Mouse (Mus musculus) hindbrain, postnatal 0 days (tissue): ENCODE results near the gene Taok3. TPM values are rescaled to one million over a fixed set of nuclear protein-coding genes. Genes with fewer than 3 reads are reported as not detected.

Experiments
- ATAC-seq: fragments of 200-750 bp; cut with Nextera tagmentation; 2 replicates; pipeline ENCODE4 v1.8.0; 2017; ENCODE audit warnings: mild to moderate bottlenecking, moderate TSS enrichment, moderate library complexity
- DNase-seq: peaks from one replicate; pipeline ENCODE4 v3.0.0-alpha.2; 2015; ENCODE audit warnings: low spot score
- H3K27ac ChIP-seq: fragments of 300-500 bp; sonication (generic); 2 replicates; pipeline ENCODE4 v1.5.1; 2014; ENCODE audit warnings: mild to moderate bottlenecking
- H3K27me3 ChIP-seq: fragments of 300-500 bp; sonication (generic); 2 replicates; pipeline ENCODE4 v1.6.1; 2014; ENCODE audit warnings: low read length, mixed read lengths; ENCODE audit not compliant: insufficient read depth
- H3K36me3 ChIP-seq: fragments of 300-500 bp; sonication (generic); 2 replicates; pipeline ENCODE4 v1.6.1; 2014; ENCODE audit warnings: low read length, mixed read lengths; ENCODE audit not compliant: insufficient read depth
- H3K4me1 ChIP-seq: fragments of 300-500 bp; sonication (generic); 2 replicates; pipeline ENCODE4 v1.6.1; 2014; ENCODE audit warnings: antibody characterized with exemption, low read length, mixed read lengths; ENCODE audit not compliant: insufficient read depth
- H3K4me2 ChIP-seq: fragments of 300-500 bp; sonication (generic); 2 replicates; pipeline ENCODE4 v1.6.1; 2014; ENCODE audit warnings: low read depth, mild to moderate bottlenecking, low read length, moderate library complexity, mixed read lengths
- H3K4me3 ChIP-seq: fragments of 300-500 bp; sonication (generic); 2 replicates; pipeline ENCODE4 v1.5.1; 2014; ENCODE audit warnings: low read length
- H3K9ac ChIP-seq: fragments of 300-500 bp; sonication (generic); replicated peaks from 2 replicates; pipeline ENCODE4 v1.6.1; 2014; ENCODE audit warnings: mild to moderate bottlenecking, low read length, moderate library complexity, mixed read lengths
- H3K9me3 ChIP-seq: fragments of 300-500 bp; sonication (generic); 2 replicates; pipeline ENCODE4 v1.6.1; 2016; ENCODE audit warnings: low read length, mixed read lengths
- CTCF ChIP-seq: IDR thresholded peaks from 2 replicates; pipeline ENCODE4 v1.5.1; 2016; ENCODE audit warnings: antibody characterized with exemption, control low read depth, low read depth
- WGBS: fragments of 180-500 bp; shearing (Covaris S2); extraction: QIAGEN DNeasy Blood & Tissue Kit; methylation state at CpG from one replicate; pipeline ENCODE4 v1.1.7; 2014; 5-methylcytosine and 5-hydroxymethylcytosine counted together
- polyA plus RNA-seq: library from polyadenylated mRNA; unstranded; fragments of >200 nt; fragmentation: Nextera tagmentation; extraction: Ambion mirVana; gene quantifications from 2 replicates; pipeline ENCODE4 v1.2.1, GENCODE M21; 2015
- total RNA-seq: library from RNA; depleted of rRNA; stranded (reverse); fragments of >200 nt; gene quantifications from 2 replicates; pipeline ENCODE4 v1.2.3, GENCODE M21; 2014

The Taok3 gene
- total and polyA plus RNA-seq, 2 experiments from 2014 or later: 21.0 to 50.2 TPM

- Histone ChIP-seq H3K4me3 (no peak overlapping the region), H3K9ac (no peak overlapping the region), H3K4me2 (no peak overlapping the region), H3K27me3 (no peaks in the 10 kb centered on the region), H3K9me3 (no peaks in the 10 kb centered on the region), H3K36me3 (peaks cover 40% of the 10 kb centered on the region), H3K27ac (no peak overlapping the region), H3K4me1 (no peaks in the 10 kb centered on the region)
- no peak for DNase-seq
- peak; percentile 45 for TF ChIP-seq CTCF
- no peak for ATAC-seq
- 87% methylated on average over 11 of the region's 11 CpGs for WGBS
These were observed 20.2 kb upstream of the Taok3 start for GRCm38 (mm10) chr5:117099742-117100141.

- 88% methylated on average over 20 of the region's 20 CpGs for WGBS
- TF ChIP-seq CTCF: no peak
- DNase-seq (no peak), ATAC-seq (no peak)
- H3K9ac ChIP-seq: no peak overlapping the region
- no peaks in the 10 kb centered on the region for H3K27me3 ChIP-seq
- no peak overlapping the region for H3K4me2 ChIP-seq
- H3K27ac ChIP-seq: no peak overlapping the region
- no peak overlapping the region for H3K4me3 ChIP-seq
- H3K9me3 ChIP-seq: no peaks in the 10 kb centered on the region
- peaks cover 56% of the 10 kb centered on the region for H3K36me3 ChIP-seq
- H3K4me1 ChIP-seq: no peaks in the 10 kb centered on the region
These were observed 16.6 kb upstream of the Taok3 start for GRCm38 (mm10) chr5:117103194-117103929.

GRCm38 (mm10) chr5:117104329-117104728, 15.6 kb upstream of the Taok3 start:
- no peak overlapping the region for H3K4me2 ChIP-seq
- H3K36me3 ChIP-seq: peaks cover 59% of the 10 kb centered on the region
- ATAC-seq: no peak
- H3K27me3 ChIP-seq: no peaks in the 10 kb centered on the region
- no peak overlapping the region for H3K4me3 ChIP-seq
- no peak overlapping the region for H3K27ac ChIP-seq
- no peak overlapping the region for H3K9ac ChIP-seq
- H3K4me1 ChIP-seq: no peaks in the 10 kb centered on the region
- TF ChIP-seq CTCF: no peak
- H3K9me3 ChIP-seq: no peaks in the 10 kb centered on the region
- DNase-seq: no peak
- 94% methylated on average over 12 of the region's 12 CpGs for WGBS

GRCm38 (mm10) chr5:117105761-117106160, 14.2 kb upstream of the Taok3 start:
- Histone ChIP-seq H3K9me3 (no peaks in the 10 kb centered on the region), H3K9ac (no peak overlapping the region), H3K4me2 (no peak overlapping the region), H3K27ac (no peak overlapping the region), H3K36me3 (peaks cover 52% of the 10 kb centered on the region), H3K27me3 (no peaks in the 10 kb centered on the region), H3K4me3 (no peak overlapping the region), H3K4me1 (no peaks in the 10 kb centered on the region)
- WGBS: 56% methylated on average over 9 of the region's 9 CpGs
- DNase-seq: no peak
- TF ChIP-seq CTCF: no peak
- no peak for ATAC-seq

- no peak overlapping the region for H3K9ac ChIP-seq
- no peaks in the 10 kb centered on the region for H3K4me1 ChIP-seq
- no peaks in the 10 kb centered on the region for H3K27me3 ChIP-seq
- no peak for ATAC-seq
- 92% methylated on average over 13 of the region's 13 CpGs for WGBS
- no peak overlapping the region for H3K27ac ChIP-seq
- no peak overlapping the region for H3K4me2 ChIP-seq
- no peak for TF ChIP-seq CTCF
- H3K36me3 ChIP-seq: peaks cover 62% of the 10 kb centered on the region
- no peak overlapping the region for H3K4me3 ChIP-seq
- no peak for DNase-seq
- H3K9me3 ChIP-seq: no peaks in the 10 kb centered on the region
These were observed 11.6 kb upstream of the Taok3 start for GRCm38 (mm10) chr5:117108292-117108691.

GRCm38 (mm10) chr5:117108731-117109130, 11.2 kb upstream of the Taok3 start:
- H3K27me3 ChIP-seq: no peaks in the 10 kb centered on the region
- DNase-seq (no peak), ATAC-seq (no peak)
- TF ChIP-seq CTCF: no peak
- no peaks in the 10 kb centered on the region for H3K9me3 ChIP-seq
- no peaks in the 10 kb centered on the region for H3K4me1 ChIP-seq
- WGBS: 96% methylated on average over 13 of the region's 13 CpGs
- no peak overlapping the region for H3K4me3 ChIP-seq
- H3K9ac ChIP-seq: no peak overlapping the region
- H3K4me2 ChIP-seq: no peak overlapping the region
- no peak overlapping the region for H3K27ac ChIP-seq
- H3K36me3 ChIP-seq: peaks cover 62% of the 10 kb centered on the region

- Histone ChIP-seq H3K9ac (no peak overlapping the region), H3K27me3 (no peaks in the 10 kb centered on the region), H3K27ac (no peak overlapping the region), H3K4me3 (no peak overlapping the region), H3K9me3 (no peaks in the 10 kb centered on the region), H3K4me1 (no peaks in the 10 kb centered on the region), H3K4me2 (no peak overlapping the region), H3K36me3 (peaks cover 56% of the 10 kb centered on the region)
- DNase-seq (no peak), ATAC-seq (no peak)
- peak; percentile 50 for TF ChIP-seq CTCF
- 92% methylated on average over 8 of the region's 8 CpGs for WGBS
These were observed 10.4 kb upstream of the Taok3 start for GRCm38 (mm10) chr5:117109522-117109921.
